Mouse (Mus musculus) heart, postnatal 0 days (tissue): Measurements from ENCODE around the gene AU041133.

Experiments
- CTCF ChIP-seq: IDR thresholded peaks from 2 replicates; pipeline ENCODE4 v1.5.1; 2016; ENCODE audit warnings: antibody characterized with exemption, control low read depth, low read depth
- EP300 ChIP-seq: IDR thresholded peaks from 2 replicates; pipeline ENCODE4 v1.6.1; 2016; ENCODE audit warnings: antibody characterized with exemption, low read depth

DNA sequence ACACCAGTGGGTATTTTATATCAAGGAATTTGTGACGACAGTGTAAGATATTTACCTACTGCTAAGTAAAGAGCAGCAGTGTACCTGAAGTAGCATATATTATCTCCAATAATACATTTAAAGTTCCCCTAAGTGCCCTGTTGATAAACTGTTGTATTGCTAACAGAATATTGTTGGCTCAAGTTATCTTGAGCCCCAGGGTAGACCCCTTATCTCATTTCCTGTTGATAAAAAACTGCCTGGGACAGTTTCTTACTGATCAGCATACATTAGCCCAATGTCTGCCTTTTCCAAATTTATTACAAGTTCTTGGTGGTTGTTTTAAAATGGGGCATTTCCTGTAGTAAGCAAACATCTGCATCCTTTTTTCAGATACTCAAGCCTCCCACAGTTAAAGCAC, 17.5 kb downstream of the AU041133 start:
- TF ChIP-seq EP300 = no peak
- no peak for TF ChIP-seq CTCF
